Comparison of ENCODE assay signal across 7 mouse cellular contexts in genomic region chr16:96341269-96341668, GRCm38 (mm10).
DNase-seq lines count a peak whose midpoint lies in the region; ATAC-seq lines count a peak whose summit lies in the region.

No protein-coding gene starts in this region.

- no peak for ATAC-seq in hindbrain, embryonic 14.5 days (ENCODE audit: low FRiP score)
- no peak for ATAC-seq in hindbrain, embryonic 12.5 days (ENCODE audit: low FRiP score)

- no peaks in the 10 kb centered on the region for H3K4me1 ChIP-seq in hindbrain, embryonic 14.5 days (replicated peaks; ENCODE audit: control insufficient read depth, insufficient read depth, low read length)
- H3K4me1 ChIP-seq in hindbrain, embryonic 12.5 days, result 0 out of 2 replicates have a peak, but pooled peaks cover 3% of the 10 kb centered on the region

- no peak overlapping the region for H3K27ac ChIP-seq in hindbrain, embryonic 14.5 days
- no peak overlapping the region for H3K27ac ChIP-seq in hindbrain, embryonic 12.5 days

- no peaks in the 10 kb centered on the region for H3K9me3 ChIP-seq in hindbrain, embryonic 14.5 days (ENCODE audit: control insufficient read depth, low read length)
- no peaks in the 10 kb centered on the region for H3K9me3 ChIP-seq in hindbrain, embryonic 12.5 days (replicated peaks)

- DNase-seq in hindbrain, embryonic 14.5 days (ENCODE audit: low spot score), result peak; percentile 80
- peak; percentile 40 for DNase-seq in CD4-positive helper T cell, adult 2 months (ENCODE audit: low read depth, low spot score)
- DNase-seq in MEL-GATA-1-ER (ENCODE audit: extremely low read depth, low read depth), result peak; percentile 12
- DNase-seq in cerebellum, postnatal 4 days (ENCODE audit: low spot score in 2 of 2), result peak; percentile 42 to 69
- DNase-seq in left cerebral cortex, postnatal 25 days (ENCODE audit: low spot score in 2 of 2), result peak; percentile 53
- DNase-seq in right cerebral cortex, adult 2 months (ENCODE audit: low spot score in 2 of 2), result peak; percentile 59 to 73

- H3K36me3 ChIP-seq in hindbrain, embryonic 14.5 days (replicated peaks; ENCODE audit: control insufficient read depth, insufficient read depth), result no peaks in the 10 kb centered on the region
- H3K36me3 ChIP-seq in hindbrain, embryonic 12.5 days, result no peaks in the 10 kb centered on the region

- 14% methylated on average over 5 of the region's 5 CpGs for WGBS in hindbrain, embryonic 14.5 days
- 16% methylated on average over 5 of the region's 5 CpGs for WGBS in hindbrain, embryonic 12.5 days

- no peak overlapping the region for H3K4me2 ChIP-seq in hindbrain, embryonic 14.5 days (replicated peaks)
- H3K4me2 ChIP-seq in hindbrain, embryonic 12.5 days (replicated peaks), result no peak overlapping the region

- intact Hi-C loops in left cerebral cortex, postnatal 25 days (cut with DNase I), result loop anchor here (2.0 to 10.0 kb wide), 4 partner anchors 62 to 366 kb away; no protein-coding TSS in a partner anchor

- no peak overlapping the region for H3K9ac ChIP-seq in hindbrain, embryonic 14.5 days
- H3K9ac ChIP-seq in hindbrain, embryonic 12.5 days, result no peak overlapping the region

- H3K4me3 ChIP-seq in hindbrain, embryonic 14.5 days (replicated peaks; ENCODE audit: low read length), result no peak overlapping the region
- no peak overlapping the region for H3K4me3 ChIP-seq in hindbrain, embryonic 12.5 days

- H3K27me3 ChIP-seq in hindbrain, embryonic 14.5 days (ENCODE audit: control insufficient read depth, insufficient read depth, low read length), result no peaks in the 10 kb centered on the region
- no peaks in the 10 kb centered on the region for H3K27me3 ChIP-seq in hindbrain, embryonic 12.5 days

Comparison
In these comparisons a context has a peak if more than half of its experiments do, and no peak if none do; other contexts are left out.
1. DNase-seq: peak in every context shown above with its lines; median percentile 80 in hindbrain, embryonic 14.5 days; 66 in right cerebral cortex, adult 2 months; 56 in cerebellum, postnatal 4 days; 53 in left cerebral cortex, postnatal 25 days; 40 in CD4-positive helper T cell, adult 2 months; 12 in MEL-GATA-1-ER.